Mouse (Mus musculus): Measurements from ENCODE around the gene Csf3. TPM values are rescaled to one million over a fixed set of nuclear protein-coding genes. Genes with fewer than 3 reads are reported as not detected.

The Csf3 gene
- total RNA-seq, 2 experiments from 2014 or later = not detected

DNA sequence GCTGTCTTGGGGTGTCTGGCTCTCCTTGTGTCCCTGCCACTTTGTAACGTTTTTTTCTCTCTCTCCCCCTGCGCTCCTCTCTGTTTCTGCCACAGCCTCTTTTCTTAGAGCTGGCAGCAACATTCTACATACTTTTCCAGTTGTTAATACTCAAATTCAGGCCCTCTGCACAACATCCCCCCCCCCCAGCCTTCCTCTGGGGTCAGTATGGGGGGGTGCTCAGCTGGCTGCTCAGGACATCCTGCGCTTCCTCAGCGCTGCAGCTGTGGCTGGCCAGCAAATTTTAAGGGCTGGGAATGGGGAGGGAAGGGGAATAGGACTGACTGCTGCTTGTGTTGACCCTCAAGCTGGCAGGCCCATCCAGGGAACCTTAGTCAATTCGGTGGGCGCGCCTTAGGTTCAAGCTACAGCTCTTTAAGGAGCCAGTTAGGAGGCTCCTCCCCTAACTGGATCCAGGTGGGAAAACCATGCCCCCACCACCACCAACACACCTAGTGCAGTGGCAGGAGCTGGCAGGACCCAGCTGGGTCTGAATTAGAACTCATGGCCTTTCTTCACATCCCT is 43.5 kb downstream of the Csf3 start:
- ATAC-seq (replicated peaks; ENCODE audit: low FRiP score, low TSS enrichment, poor library complexity, severe bottlenecking) = no peak

- no peak for ATAC-seq (replicated peaks; ENCODE audit: low FRiP score, low TSS enrichment, poor library complexity, severe bottlenecking)
Observed at GRCm38 (mm10) chr11:98745932-98746853, 45.1 kb downstream of the Csf3 start.

DNA sequence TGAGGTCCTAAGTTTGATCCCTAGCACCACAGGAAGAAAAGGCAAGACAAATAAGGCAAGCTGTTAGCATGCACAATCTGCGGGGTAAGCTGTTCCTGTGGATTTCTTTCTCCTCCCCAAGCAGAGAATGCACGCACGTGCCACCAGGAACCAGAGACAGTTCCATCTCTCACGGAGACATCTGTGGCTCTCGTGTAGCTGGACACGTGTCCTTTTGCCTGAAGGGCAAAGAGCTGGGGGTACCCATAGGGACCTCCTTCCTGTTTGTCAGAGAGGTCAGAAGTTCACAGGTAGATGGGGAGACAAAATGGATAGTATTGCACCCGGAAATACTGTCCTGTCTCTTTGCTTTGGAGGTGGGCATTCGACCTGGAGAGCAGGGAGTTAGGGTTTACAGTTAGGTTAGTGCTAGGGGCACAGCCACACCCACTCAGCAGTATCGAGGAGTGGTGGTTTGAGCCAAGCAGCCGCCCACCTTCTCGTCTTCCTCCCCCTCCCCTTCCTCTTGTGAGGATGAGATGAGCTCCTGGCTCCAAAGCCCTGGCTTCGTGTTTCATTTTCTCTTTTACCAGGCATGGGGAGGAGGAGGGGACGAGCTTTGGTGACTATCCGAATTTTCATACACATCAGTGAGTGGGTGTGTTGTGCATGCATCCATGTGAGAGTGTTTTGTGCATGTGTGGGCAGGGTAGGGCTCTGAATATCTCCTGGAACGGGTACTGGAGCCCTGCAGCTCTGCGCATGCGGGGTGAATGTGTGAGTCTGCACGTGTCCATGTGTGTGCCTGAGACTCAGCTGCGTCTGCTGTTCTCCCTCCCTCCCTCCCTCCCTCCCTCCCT is 46.0 kb downstream of the Csf3 start:
- peak; percentile 40 for ATAC-seq (replicated peaks; ENCODE audit: low FRiP score, low TSS enrichment, poor library complexity, severe bottlenecking)

GRCm38 (mm10) chr11:98747804-98748505 is 46.9 kb downstream of the Csf3 start:
- ATAC-seq (replicated peaks; ENCODE audit: low FRiP score, low TSS enrichment, poor library complexity, severe bottlenecking) = no peak

GRCm38 (mm10) chr11:98748506-98749416 is 47.7 kb downstream of the Csf3 start:
- no peak for ATAC-seq (replicated peaks; ENCODE audit: low FRiP score, low TSS enrichment, poor library complexity, severe bottlenecking)

DNA sequence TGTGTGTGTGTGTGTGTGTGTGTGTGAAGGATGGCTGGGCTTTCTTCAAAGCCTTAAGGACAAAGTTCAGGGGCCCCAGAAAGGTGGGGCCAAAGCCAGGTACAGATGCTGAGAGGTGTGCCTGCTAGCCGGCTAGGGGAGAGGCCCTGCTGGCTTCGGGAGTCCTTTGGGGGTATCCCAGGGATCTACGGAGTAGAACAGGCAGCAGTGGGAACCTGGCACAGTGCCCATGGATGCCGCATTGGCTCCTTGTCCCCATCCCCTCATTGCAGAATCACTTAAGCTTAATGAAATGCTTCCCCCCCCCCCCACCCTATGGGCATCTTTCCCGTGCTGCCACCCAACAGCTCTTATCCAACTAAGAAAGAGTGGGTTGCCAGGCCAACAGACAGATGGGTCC is 48.7 kb downstream of the Csf3 start:
- ATAC-seq (replicated peaks; ENCODE audit: low FRiP score, low TSS enrichment, poor library complexity, severe bottlenecking) = no peak

DNA sequence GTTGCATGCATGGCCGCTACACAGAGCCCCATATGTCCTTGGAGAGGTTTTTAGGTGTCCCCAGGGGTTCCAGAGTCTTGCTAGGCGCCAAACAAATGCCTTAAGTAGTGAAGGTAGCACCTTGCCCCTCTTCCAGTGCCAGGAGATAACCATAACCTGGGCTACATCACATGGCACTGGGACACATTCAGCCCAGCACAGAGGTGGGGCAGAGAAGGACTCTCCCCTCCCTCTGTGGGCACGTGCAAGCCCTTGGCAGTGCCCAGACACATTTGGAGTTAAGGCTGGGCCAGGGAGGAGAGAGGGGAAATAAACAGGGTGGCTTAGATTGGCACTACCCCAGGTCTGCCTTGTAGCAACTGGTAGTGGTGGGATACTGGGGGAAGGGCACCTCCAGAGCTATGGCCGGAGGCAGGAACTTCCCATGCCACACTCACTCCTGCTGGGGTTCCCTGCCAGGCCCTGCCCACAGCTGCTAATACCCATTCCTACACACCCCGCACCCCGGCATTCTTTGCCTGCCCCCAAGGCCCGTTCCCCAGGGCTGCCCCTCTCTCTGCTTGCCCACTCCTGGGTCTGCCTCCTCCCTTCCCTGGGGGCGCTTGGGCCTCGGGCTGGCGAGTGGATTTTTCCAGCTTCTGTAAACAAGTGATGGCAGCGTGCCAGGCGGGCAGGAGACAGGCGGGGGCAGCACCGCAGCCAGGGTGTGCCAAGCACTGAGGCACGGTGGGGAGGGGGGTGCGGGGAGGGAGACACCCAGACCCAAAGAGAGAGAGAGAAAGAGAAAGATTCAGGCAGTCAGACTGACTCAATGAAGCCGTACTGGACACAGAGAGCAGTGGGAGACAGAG is 49.5 kb downstream of the Csf3 start:
- peak; percentile 55 for ATAC-seq (replicated peaks; ENCODE audit: low FRiP score, low TSS enrichment, poor library complexity, severe bottlenecking)

DNA sequence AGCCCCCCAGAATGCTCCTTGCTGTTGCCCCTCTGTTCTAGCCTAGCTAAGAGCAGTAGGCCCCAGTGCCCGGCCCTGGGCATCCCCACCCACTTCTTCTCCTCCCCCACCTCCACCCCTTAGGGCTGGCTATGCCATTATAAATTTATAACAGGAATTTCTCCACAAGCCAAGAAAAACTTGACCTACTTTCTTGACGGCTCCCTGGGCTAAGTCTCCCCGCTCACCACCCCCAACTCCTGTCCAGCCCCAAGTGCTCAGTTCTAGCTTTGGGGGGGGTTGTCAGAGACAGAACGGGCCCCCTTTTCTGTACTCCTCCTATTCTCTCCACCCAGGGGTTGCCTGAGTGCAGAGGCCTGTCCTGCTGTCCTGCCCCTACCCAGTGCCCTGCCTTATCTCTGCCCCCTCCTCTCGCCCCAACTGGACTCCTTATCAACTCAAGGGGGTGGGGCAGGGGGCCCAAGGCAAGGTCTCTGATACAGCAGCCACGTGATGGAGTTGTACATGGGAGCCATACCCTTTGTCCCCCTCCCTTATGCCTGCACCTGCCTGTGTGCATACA is 50.2 kb downstream of the Csf3 start:
- 0 out of 2 replicates have a peak, but pooled peaks have one; percentile 4 for ATAC-seq (replicated peaks; ENCODE audit: low FRiP score, low TSS enrichment, poor library complexity, severe bottlenecking)

DNA sequence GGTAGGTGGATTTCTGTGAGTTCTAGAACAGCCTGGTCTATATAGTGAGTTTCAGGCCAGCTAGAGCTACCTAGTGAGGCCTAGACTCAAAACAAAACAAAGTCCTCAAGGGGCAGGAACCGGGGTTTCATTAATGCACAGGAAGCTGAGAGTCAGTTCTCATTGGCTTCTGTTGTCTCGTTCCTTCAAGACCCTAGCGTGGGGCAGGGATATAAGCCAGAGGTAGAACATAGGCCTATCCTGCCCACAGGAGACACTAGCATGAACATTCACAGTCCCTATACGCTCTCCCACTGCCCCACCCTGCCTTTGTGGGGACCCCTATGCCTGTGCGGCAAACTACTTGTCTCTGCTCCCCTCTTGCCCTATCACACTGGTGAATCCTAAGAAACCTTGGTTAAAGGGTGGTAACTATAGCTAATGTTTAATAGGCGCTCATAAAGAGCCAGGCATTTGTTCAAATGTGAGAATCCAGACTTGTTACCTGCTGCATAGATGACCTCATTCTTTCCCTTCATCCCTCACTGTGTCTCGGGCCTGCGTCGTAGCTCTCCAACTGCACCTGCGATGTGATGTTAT is 51.6 kb downstream of the Csf3 start:
- no peak for ATAC-seq (replicated peaks; ENCODE audit: low FRiP score, low TSS enrichment, poor library complexity, severe bottlenecking)

Other genes with a start within 250 kb of the Csf3 start
- 3.1 and 12.1 TPM in 2 replicates for gene Ikzf3, start 155.2 kb upstream of the Csf3 start, total RNA-seq (2014; fragmentation: Nextera tagmentation)
- 0.46 and 1.9 TPM in 2 replicates for gene Ikzf3, start 155.2 kb upstream of the Csf3 start, total RNA-seq (2017)
- 5.0 TPM in 1 of 2 replicates, not detected in the other for gene Zpbp2, start 150.2 kb upstream of the Csf3 start, total RNA-seq (2014; fragmentation: Nextera tagmentation)
- 0.99 TPM in 1 of 2 replicates, not detected in the other for gene Zpbp2, start 150.2 kb upstream of the Csf3 start, total RNA-seq (2017)
- 28.3 and 38.6 TPM in 2 replicates for gene Ormdl3, start 113.9 kb upstream of the Csf3 start, total RNA-seq (2014; fragmentation: Nextera tagmentation)
- gene Ormdl3, start 113.9 kb upstream of the Csf3 start, total RNA-seq (2017) = 20.7 and 21.7 TPM in 2 replicates
- gene Lrrc3c, start 103.0 kb upstream of the Csf3 start, total RNA-seq (2014; fragmentation: Nextera tagmentation) = not detected in 2 replicates
- not detected in 2 replicates for gene Lrrc3c, start 103.0 kb upstream of the Csf3 start, total RNA-seq (2017)
- gene Gm12355, start 75.6 kb upstream of the Csf3 start, total RNA-seq (2014; fragmentation: Nextera tagmentation) = 1.1 TPM in 1 of 2 replicates, not detected in the other
- 1.4 and 3.9 TPM in 2 replicates for gene Gm12355, start 75.6 kb upstream of the Csf3 start, total RNA-seq (2017)
- not detected in 2 replicates for gene Gsdma3, start 74.9 kb upstream of the Csf3 start, total RNA-seq (2014; fragmentation: Nextera tagmentation)
- not detected in 2 replicates for gene Gsdma3, start 74.9 kb upstream of the Csf3 start, total RNA-seq (2017)
- not detected in 2 replicates for gene Gsdma2, start 54.5 kb upstream of the Csf3 start, total RNA-seq (2014; fragmentation: Nextera tagmentation)
- not detected in 2 replicates for gene Gsdma2, start 54.5 kb upstream of the Csf3 start, total RNA-seq (2017)
- not detected in 2 replicates for gene Gsdma, start 36.9 kb upstream of the Csf3 start, total RNA-seq (2014; fragmentation: Nextera tagmentation)
- 0.42 and 0.57 TPM in 2 replicates for gene Gsdma, start 36.9 kb upstream of the Csf3 start, total RNA-seq (2017)
- gene Psmd3, start 18.7 kb upstream of the Csf3 start, total RNA-seq (2014; fragmentation: Nextera tagmentation) = 117 and 124 TPM in 2 replicates
- 84.5 and 117 TPM in 2 replicates for gene Psmd3, start 18.7 kb upstream of the Csf3 start, total RNA-seq (2017)
- gene Med24, start 28.2 kb downstream of the Csf3 start, total RNA-seq (2014; fragmentation: Nextera tagmentation) = 62.2 and 78.6 TPM in 2 replicates
- 30.1 and 42.7 TPM in 2 replicates for gene Med24, start 28.2 kb downstream of the Csf3 start, total RNA-seq (2017)
- 47.5 and 51.0 TPM in 2 replicates for gene Thra, start 39.4 kb downstream of the Csf3 start, total RNA-seq (2014; fragmentation: Nextera tagmentation)
- 20.4 and 23.3 TPM in 2 replicates for gene Thra, start 39.4 kb downstream of the Csf3 start, total RNA-seq (2017)
- gene Nr1d1, start 74.1 kb downstream of the Csf3 start, total RNA-seq (2014; fragmentation: Nextera tagmentation) = 4.1 and 8.0 TPM in 2 replicates
- gene Nr1d1, start 74.1 kb downstream of the Csf3 start, total RNA-seq (2017) = 0.34 and 1.3 TPM in 2 replicates
- gene Msl1, start 94.3 kb downstream of the Csf3 start, total RNA-seq (2014; fragmentation: Nextera tagmentation) = 58.6 and 74.8 TPM in 2 replicates
- 57.8 and 68.3 TPM in 2 replicates for gene Msl1, start 94.3 kb downstream of the Csf3 start, total RNA-seq (2017)
- gene Casc3, start 103.6 kb downstream of the Csf3 start, total RNA-seq (2014; fragmentation: Nextera tagmentation) = 47.6 and 51.8 TPM in 2 replicates
- gene Casc3, start 103.6 kb downstream of the Csf3 start, total RNA-seq (2017) = 37.4 and 53.5 TPM in 2 replicates
- gene Rapgefl1, start 135.5 kb downstream of the Csf3 start, total RNA-seq (2014; fragmentation: Nextera tagmentation) = 2.2 TPM in 1 of 2 replicates, not detected in the other
- gene Rapgefl1, start 135.5 kb downstream of the Csf3 start, total RNA-seq (2017) = 1.7 TPM in 1 of 2 replicates, not detected in the other
- gene Wipf2, start 162.4 kb downstream of the Csf3 start, total RNA-seq (2014; fragmentation: Nextera tagmentation) = 23.5 and 26.9 TPM in 2 replicates
- gene Wipf2, start 162.4 kb downstream of the Csf3 start, total RNA-seq (2017) = 3.6 and 4.4 TPM in 2 replicates
- gene Cdc6, start 206.5 kb downstream of the Csf3 start, total RNA-seq (2014; fragmentation: Nextera tagmentation) = 85.0 and 101 TPM in 2 replicates
- 67.8 and 78.7 TPM in 2 replicates for gene Cdc6, start 206.5 kb downstream of the Csf3 start, total RNA-seq (2017)
- 7.8 and 15.9 TPM in 2 replicates for gene Rara, start 226.6 kb downstream of the Csf3 start, total RNA-seq (2014; fragmentation: Nextera tagmentation)
- gene Rara, start 226.6 kb downstream of the Csf3 start, total RNA-seq (2017) = 2.2 and 3.0 TPM in 2 replicates

Measured in megakaryocyte-erythroid progenitor cell, adult 5-6 weeks (primary cell).